Mouse (Mus musculus) right cerebral cortex, adult 18-20 months (tissue): ENCODE results near the gene Amigo2.

Experiments
- DNase-seq: peaks from one replicate; pipeline ENCODE4 v3.0.0; 2022; ENCODE audit warnings: mixed read lengths

Amigo2 gene

DNA sequence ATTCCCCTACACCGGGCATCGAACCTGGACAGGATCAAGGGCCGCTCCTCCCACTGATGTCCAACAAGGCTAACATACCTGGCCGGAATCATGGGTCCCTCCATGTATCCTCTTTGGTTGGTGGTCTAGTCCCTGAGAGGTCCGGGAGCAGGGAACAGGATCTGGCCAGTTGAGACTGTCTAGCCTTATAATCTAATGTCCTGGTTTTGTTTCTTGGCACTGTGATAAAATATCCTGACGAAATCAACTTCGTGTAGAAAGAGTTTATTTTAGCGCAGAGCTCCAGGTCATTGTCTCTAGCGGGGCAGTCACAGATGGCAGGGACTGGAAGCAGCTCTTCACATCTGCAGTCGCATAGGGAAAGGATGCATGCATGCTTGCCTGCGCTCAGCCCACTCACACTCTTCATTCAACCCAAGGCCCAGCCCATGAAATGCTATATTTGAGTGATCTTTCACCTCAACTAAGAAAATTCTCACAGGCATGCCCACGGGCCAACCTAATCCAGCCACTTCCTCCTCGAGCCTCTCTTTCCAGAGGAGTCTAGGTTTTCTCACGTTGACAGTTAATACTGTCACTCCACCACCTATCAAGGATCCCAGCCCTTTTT lies 19.3 kb upstream of the Amigo2 start:
- DNase-seq, result no peak

DNA sequence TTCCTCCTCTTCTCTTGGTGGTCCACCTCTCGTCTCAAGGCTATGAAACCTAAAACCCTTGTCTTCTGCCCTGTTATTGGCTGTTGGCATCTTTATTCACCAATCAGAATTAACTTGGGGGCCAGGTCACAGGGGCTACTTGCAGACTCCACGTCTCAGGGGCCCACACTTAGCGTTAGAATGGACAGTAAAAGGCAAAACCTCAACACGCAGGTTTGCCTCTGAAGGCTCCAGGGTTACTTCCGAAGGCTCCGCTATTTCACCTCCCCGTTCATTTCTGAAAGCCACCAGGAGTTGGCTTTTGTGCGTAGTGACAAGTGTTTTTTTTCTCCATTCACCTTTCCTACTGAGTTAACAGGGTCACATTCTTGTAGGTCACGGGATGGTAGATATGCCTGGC lies 15.2 kb upstream of the Amigo2 start:
- DNase-seq, result no peak

DNA sequence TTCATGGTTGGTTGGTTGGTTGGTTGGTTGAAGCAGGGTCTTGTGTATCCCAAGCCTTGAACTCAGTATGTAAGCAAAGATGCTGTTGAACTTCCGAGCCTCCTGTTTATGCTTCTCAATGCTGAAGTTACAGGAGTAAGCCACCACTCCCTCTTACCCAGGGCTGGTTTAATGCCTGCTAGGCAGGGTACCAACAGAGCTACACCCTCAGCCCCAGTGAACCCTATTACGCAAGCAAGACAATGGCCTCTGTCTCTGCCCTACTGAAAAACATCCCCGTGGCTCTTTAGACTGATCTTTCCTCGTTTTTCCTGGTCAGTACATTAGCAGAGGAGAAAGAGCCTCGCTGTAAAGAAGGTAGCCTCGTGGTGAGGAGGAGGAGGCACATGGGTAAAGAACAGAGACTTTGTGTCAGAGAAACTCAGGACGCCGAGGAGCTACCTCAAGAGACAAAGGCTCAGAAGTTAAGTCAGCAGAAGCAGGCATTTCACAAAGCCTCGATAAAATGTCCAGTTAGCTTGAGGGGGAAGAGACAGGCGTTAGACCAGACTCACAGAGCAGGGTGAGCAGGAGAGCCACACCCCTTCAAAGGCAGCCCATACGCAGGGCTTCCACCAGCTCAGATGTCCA lies 13.0 kb upstream of the Amigo2 start:
- no peak for DNase-seq

DNA sequence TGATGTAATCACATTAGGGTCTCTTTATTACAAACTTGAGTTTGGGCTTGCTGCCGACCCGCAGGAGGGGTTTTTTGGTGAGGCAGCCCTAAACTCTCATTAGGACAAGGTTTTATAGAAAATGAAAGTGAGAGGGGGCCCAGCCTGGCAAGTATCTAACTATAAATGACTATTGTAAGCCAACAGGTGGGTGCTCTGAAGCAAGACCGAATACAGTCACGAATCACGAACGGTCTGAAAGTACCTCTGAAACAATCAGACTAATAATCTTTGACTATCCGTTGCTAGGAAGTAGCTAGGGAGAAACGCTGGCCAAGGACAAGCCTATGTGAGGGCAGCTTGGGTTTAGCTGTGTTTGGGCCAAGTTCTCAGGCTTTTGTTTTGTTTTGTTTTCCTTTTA lies 12.2 kb upstream of the Amigo2 start:
- DNase-seq, result no peak

DNA sequence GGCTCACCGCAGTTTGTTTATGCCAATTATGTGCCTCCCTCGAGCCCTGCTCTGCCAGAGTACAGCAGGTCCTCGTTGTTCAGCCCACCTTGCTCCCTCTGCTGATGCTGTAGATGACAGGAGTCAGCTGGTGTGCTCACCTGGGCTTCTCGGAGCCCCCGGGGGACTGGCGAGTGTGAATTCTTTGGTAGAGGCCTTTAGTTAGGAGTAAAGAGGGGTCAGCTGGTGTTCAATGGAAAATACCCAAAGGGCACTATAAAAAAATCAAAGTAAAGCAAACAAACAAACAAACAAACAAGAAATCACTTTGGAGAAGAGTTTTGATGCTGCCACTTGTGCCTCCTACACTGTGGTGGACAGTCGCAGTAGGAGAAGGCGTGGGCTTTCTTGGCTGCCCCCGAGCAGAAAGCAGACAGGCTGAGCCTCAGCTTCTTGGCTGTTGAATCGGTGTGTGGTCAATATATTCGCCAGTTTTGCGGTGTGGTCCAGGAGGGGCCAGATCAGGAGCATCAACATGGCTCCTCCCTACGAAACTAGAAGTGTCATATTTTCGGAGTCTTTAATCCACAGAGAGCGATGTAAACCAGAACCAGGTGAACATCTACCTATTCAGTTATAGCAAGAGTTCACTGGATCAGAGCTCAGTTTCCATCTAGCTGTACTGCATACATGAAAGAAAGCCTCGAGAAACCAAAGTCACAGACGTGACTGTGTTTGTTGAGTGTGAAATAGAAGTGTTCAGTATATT lies 11.6 kb upstream of the Amigo2 start:
- DNase-seq, result no peak

DNA sequence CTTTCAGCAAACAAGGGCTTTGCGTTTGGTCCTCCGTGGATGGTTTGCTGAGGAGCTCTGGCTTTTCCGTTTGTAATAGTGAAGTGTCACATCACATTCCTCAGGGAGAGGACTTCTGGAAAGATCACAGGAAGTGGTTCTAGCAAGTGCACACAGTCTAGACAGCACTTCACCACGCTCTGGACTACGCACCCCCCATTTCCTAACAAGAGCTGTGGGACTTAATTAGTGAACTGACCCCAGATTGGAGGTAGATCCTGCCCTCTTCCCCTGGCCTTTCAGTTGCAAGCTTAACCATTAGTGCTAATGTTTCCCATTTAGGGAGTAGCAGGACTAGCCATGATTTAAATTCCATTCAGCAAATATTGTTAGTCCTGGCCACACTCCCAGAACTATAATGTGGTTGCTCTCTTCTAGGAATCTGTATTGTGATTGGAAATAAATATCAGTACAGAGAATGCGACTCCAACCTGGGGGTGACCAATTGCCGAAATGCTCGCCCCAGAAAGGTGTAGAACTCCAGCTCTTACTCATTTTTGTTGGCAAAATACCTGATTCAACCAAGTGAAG lies 10.2 kb upstream of the Amigo2 start:
- no peak for DNase-seq

DNA sequence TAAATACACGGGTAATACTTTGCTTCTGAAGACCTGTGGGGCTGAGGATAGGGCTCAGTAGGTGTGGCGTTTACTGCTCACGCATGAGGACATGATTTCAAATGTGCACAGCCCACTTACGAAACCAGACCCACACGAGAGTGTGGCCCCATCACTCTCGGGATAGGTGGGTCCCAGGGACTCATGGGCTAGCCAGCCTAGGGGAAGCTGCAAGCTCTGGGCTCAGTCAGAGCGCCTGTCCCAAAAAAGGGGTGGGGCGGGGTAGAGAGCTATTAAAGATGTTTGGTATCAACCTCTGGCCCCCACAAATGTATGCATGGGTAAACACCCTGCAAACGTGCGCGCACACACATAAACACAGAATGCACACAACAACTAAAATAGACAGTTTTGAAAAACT lies 9.3 kb upstream of the Amigo2 start:
- no peak for DNase-seq

DNA sequence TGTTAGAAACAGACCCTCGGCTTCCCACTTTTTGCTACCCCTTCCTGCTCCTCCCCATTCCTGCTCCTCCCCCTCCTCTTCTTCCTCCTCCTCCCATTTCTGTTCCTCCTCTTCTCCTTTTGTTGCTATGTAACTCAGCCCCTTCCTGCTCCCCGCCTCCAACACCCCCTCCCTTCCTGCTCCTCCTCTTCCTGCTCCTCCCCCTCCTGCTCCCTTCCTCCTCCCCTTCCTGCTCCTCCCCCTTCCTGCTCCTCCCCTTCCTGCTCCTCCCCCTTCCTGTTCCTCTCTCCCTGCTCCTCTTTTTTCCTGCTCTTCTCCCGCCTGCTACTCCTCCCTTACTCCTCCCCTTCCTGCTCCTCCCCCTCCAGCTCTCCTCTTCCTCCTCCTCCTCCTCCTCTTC lies 8.7 kb upstream of the Amigo2 start:
- no peak for DNase-seq

DNA sequence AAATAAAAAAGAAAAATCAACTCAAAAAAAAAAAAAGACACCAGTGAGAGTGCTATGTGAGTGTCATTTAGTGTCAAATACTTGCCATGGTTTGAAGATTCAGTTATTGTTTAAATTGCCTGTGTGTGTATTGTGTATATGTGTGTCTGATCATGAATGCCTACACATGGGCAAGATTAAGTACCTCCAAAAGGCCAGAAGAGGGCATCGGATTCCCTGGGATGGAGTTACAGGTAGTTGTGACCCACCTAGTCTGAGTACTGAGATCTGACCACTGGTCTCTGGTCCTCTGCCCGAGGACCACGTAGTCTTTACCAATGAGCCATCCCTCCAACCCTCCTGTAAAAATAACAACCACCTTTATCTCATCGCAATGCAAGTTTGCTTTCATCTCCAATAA lies 7.3 kb upstream of the Amigo2 start:
- no peak for DNase-seq

DNA sequence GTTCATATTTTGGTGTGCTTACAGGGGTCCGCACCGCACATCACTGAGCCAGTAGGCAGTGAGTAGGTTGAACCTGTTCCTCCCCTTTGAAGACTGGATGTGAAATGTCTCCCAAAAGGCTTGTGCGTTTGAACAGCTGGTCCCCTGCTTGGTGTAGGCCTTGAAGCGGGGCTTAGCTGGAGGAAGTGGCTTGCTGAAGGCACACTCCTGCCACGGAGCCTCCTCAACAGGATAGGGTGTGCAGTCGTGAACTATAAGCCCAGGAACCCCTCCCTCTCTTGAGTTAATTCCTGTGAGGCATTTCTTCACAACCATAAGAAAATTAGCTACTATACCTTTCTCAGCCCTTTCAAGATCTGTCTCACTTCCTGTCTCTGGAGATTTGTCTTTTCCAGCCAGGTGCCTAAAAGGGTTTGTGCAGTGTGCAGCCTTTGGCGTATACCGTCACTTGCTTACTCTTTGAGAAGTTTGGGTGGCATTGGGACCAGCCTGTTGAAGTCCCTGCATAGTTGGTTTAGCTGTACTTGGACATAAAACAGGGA lies 5.5 kb upstream of the Amigo2 start:
- DNase-seq, result no peak

DNA sequence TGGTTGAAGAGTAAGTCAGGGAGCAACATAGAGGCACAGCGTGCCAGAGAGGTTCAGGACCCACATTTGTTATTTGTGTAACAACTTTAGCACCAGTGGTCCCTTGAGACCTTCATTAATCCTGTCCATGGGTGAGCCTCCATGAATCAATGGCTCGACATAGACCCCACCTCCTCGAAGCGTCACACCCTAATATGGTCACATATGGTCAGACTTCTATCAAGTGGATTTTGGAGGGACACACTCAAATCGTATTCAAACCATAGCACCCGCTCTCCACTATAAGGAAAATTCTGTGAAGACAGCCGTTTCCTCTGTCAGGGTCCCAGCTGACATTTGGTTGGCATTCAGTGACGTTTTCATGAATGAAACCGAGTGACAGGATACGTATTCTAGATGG lies 2.2 kb upstream of the Amigo2 start:
- no peak for DNase-seq

DNA sequence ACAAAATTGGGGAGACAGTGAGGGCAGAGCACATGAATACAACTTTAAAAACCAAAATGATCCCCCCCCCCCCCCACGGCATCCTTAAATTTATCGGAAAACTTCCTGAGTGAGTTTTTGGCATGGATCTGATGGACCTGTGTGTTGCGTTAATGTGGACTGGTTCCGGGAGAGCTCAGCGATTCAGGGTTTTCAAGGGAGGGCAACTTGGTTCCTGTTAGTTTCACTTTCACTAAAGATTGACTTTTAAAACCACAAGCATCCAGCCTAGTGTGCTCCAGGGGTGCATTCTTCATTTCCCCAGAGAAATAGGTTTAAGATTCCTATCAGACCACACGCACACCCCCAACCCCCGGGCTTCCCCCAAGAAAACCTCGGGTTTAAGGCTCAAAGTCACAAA lies 1.2 kb upstream of the Amigo2 start:
- no peak for DNase-seq

DNA sequence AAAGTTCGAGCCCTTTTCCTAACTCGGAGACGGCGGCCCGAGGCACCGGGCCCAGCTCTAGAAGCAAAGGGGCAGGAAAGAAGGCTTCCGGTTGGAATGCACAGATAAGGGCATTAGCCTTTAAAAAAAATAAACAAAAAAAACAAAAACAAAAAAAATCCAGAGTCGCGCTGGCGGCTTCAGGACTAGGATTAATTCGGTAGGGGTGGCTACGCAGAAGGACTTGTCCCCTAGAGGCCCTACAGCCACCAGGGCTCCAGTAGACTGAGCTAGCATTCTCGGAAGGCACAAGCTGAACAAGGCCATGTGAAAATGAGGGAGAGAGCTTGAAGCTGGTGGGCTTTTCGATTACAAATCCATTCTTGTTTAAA lies 689 bp upstream of the Amigo2 start:
- DNase-seq, result no peak

DNA sequence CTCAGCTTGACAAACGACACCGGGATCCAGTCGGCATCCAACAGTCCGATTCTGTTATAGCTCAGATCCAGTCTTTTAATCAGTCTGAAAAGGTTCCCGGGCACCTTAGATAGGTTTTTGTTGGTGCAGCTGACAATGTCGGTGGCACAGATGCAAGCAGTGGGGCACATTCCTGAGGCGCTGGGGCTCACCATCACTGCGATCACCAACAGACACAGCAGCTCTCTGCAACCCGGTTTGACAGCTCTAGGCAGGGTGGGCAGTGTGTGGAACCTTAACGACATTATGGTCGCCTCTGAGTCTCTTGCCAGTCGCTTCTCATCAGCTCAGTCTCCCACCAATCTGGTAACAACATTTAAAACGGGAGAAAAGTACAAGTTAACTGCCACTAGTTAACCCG lies 831 bp downstream of the Amigo2 start:
- no peak for DNase-seq

DNA sequence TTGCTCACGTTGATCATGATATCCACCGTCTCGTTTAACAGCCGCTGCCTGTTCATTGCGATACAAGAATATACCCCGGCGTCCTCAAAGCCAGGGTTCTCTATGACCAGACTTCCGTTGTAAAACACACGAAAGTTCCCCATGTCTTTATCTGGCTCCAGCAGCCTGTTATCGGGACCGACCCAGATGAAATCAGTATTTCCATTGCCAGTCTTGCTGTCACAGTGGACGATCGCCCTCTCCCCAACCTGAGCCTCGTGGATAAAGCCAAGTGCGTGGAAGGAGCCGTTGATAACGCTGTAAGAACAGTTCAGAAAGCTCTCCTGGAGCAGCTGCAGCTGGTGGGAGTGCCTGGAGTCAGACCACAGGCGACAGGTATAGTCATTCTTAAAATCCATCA lies 1.7 kb downstream of the Amigo2 start:
- DNase-seq, result no peak

DNA sequence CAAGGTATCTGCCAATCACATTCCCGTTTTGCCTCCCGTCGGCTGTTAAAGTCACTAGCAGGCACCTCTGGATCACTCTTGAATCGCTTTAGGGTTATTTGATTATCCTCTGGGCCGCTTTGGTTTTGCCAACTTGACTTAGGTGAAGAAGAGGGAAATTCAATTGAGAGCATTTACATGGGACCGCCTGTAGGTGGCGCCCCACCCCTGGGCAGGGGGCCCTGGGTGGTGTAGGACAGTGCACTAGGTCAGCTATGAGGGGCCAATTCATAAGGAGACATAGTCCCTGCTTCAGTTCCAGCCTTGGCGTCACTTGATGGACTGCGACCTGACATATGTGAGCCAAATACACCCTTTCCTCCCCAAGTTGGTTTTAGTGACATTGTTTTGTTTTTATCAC lies 10.1 kb downstream of the Amigo2 start:
- DNase-seq, result no peak

DNA sequence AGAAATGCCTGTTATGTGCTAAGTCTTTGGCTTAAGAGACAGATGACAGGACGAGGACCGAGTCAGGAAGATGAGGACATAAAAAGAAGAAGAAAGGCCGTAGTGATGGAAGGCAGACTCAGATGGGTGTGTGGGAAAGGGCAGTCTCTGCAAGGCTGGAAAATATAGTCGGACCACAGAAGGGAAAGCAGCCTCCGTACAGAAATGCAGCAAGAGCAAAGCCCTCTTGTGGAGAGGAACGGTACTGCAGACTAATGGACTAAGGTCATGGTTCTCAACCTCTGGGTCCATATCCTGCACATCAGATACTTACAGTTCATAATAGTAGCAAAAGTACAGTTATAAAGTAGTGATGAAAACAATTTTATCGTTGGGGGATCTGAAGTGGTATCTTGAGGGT lies 11.9 kb downstream of the Amigo2 start:
- no peak for DNase-seq

DNA sequence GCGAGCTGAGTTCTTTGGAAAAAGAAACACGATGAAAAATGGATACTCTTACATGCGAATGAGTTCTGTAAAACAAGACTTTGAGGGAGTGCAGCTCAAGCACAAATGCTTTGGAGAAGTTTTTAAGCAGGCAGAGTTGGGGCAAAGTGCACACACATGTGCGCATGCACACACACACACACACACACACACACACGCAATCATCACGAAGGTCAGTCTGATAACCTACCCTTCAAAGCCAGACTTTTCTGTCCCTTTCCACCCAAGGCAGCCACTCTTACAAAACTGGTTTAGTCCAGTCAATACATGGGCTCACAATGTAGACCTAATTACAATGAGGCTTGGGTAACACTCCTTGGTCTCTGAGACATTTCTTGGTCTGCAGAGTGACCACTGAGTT lies 13.0 kb downstream of the Amigo2 start:
- DNase-seq, result no peak

DNA sequence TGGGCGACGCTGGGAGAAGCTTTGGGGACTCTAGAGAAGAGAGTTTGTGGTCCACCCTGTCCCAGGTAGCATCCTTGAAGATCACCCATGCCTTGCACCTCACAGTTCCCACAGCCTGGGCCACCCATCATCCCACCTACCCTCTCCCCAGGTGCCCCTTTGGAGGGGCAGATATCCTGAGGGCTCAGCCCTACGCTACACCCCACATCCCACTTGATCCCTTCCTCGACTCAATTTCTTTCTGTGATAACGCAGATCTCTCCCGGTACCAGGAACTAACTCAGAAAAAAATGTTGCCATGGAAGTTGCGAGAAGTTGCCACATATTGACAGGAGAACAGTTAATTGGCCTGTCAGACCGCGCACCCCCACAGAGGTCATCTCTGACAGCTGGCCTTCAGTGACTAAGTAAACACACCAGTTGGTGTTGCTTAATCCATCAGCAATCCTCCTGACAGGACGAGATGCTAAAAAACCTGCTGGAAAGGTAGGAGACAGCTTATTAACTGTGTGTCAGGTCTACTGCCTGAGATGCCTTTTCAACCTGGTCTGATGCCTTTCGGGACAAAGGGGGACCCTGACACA lies 17.5 kb downstream of the Amigo2 start:
- DNase-seq, result no peak

DNA sequence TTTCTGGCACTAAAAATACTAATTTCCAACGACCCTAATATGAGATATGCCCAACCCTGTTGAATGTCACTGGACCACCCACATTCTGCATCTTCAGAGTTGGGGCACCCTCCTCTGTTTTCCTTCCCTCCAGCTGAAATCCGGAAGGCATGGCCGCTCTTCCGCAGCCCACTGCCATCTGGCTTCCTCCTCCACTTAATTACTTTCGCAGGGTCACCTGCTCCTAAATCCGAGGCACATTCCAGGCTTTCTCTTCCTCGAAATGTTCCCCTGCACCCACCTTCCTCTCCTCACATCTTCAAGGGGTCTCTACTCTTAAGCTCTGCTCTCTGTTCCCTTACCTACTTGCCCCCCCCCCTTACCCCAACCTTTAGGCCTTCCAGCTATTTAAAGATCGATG lies 23.1 kb downstream of the Amigo2 start:
- DNase-seq, result no peak

DNA sequence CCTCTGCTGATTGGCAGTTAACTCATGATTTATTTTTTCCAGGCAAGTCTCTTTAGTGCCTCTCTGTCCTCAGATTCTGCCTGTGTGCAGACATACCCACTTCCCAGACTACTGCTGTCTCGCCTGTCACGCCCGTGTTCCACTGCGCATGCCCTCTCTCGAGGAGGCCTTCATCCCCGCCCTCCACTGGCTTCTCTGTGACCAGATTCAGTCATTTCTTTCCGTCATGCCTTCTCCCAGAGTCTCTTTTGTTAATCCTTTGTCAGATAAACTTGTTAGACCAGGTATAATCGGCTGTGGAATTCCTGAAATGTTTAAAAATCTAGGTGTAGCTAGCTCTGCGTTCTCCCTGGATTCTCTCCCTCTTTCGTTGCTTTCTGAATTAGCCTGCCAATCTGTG lies 23.7 kb downstream of the Amigo2 start:
- DNase-seq, result no peak

DNA sequence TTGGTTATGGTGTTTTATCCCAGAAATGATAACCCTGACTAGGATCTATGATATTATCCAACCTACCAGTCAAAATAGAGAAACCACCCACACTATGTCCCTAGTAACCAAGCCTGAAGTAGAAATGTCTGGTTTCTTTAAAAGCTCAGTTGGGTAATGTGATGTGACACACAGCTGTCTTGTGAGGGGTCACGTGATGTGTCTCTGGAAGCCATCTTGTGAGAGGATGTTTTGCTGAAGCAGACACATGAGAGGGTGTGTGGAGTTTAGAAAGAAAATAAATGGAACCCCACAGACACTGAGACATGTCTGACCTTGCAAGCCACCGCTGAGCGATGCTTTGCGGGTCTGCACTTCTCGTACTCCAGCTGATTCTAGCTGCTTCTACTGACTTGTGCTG lies 30.2 kb downstream of the Amigo2 start:
- DNase-seq, result no peak
